Mouse (Mus musculus): Measurements from ENCODE around the gene Ust.

DNA sequence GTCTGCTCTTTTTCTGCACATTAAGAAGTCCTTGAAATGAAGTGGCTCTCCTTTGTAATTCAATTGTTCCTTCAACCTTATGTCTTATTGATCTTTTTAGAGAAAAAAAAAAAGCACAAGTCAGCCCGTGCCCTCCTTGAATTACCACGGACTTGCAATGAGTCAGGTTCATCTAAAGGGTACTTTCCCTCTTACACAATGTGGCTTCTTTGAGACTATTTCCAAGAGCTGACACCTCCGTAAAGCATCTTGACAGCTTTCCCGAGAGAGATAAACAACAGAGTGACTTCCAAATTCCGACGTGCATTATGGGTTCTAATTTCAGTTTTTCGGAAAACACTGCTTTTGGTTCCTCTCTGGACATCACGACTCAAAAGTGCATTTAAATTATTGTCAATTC lies 155.3 kb downstream of the Ust start:
- TF ChIP-seq CTCF (IDR thresholded peaks at IDR 0.05; ENCODE audit: low read depth) (no peak), EP300 (IDR thresholded peaks at IDR 0.05; ENCODE audit: low read depth) (no peak)
